Comparison of ENCODE assay signal across 14 mouse cellular contexts in the genomic region with DNA sequence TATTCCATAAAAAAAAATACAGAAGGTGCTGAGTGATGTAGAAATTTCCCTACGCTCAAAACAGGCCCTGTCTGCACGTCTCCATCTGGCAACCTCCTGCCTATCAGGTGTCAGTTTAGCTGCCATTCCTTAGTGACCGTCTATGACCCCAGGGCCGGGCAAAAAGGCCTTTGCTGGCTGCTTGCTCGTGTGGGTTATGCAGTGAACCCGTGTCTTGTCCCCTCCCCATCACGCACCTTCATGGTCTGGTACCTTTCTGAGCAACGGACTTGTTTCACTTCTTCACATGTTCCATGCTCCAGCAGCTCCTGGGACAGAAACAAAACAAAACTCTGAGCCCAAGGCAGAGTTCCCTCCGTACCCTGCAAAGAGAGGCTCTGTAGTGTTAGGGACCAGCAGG. TPM values are rescaled to one million over a fixed set of nuclear protein-coding genes. Genes with fewer than 3 reads are reported as not detected.
"Had no signal": no experiment of that assay in that cellular context is flagged by ENCODE, and none has a peak within 500 bp of the region (broad histone marks: within the 10 kb centered on the region; RNA-seq: fewer than 3 reads in every experiment).

No protein-coding gene starts in this region.

- H3K27me3 ChIP-seq: limb, embryonic 12.5 days; megakaryocyte, embryonic 14.5 days; midbrain, embryonic 12.5 days had no signal

- H3K4me2 ChIP-seq: limb, embryonic 12.5 days; lung, embryonic 14.5 days; midbrain, embryonic 12.5 days had no signal

- H3K27ac ChIP-seq: kidney, postnatal 0 days; limb, embryonic 12.5 days; liver, embryonic 14.5 days; macrophage; midbrain, embryonic 12.5 days; stomach, postnatal 0 days had no signal

- H3K9me3 ChIP-seq: limb, embryonic 12.5 days; midbrain, embryonic 12.5 days had no signal

- DNase-seq: kidney, adult 8-10 months; liver; lung, embryonic 14.5 days; lung, postnatal 14 days; right cerebral cortex, postnatal 14 days; thymus, postnatal 4 days had no signal

- ATAC-seq: midbrain, embryonic 16.5 days had no signal

- H3K4me3 ChIP-seq: limb, embryonic 12.5 days; midbrain, embryonic 12.5 days had no signal

- H3K9ac ChIP-seq: limb, embryonic 12.5 days; liver, embryonic 14.5 days; lung, embryonic 14.5 days; midbrain, embryonic 12.5 days had no signal

RNA-seq across cellular contexts. Expression of gene Pgam2, which starts 31.0 kb away (rescaled TPM):
- polyA plus RNA-seq: macrophage had no signal
